Mouse (Mus musculus): ENCODE data around the gene Rnh1. TPM values are rescaled to one million over a fixed set of nuclear protein-coding genes. Genes with fewer than 3 reads are reported as not detected.

Gene Rnh1
- polyA plus RNA-seq (2017; shearing (Covaris generic)): 100 to 1,000 TPM; 117 to 127 TPM

- peak; percentile 81 for ATAC-seq
These were observed at the start of gene Rnh1 for GRCm38 (mm10) chr7:141172116-141173006. TSS of gene Rnh1 (minus strand) at chr7:141172857.

- ATAC-seq: no peak
These were observed 49.4 kb upstream of the Rnh1 start for GRCm38 (mm10) chr7:141222126-141222467.

GRCm38 (mm10) chr7:141221249-141222125, 48.8 kb upstream of the Rnh1 start:
- ATAC-seq: peak; percentile 88

GRCm38 (mm10) chr7:141220377-141220776, 47.7 kb upstream of the Rnh1 start:
- no peak for ATAC-seq

- ATAC-seq: no peak
These were observed 47.0 kb upstream of the Rnh1 start for GRCm38 (mm10) chr7:141219558-141220099.

GRCm38 (mm10) chr7:141218557-141219133, 46.0 kb upstream of the Rnh1 start:
- no peak for ATAC-seq

GRCm38 (mm10) chr7:141218141-141218540, 45.5 kb upstream of the Rnh1 start:
- no peak for ATAC-seq

GRCm38 (mm10) chr7:141217343-141218013, 44.8 kb upstream of the Rnh1 start:
- ATAC-seq: no peak

GRCm38 (mm10) chr7:141216894-141217293, 44.2 kb upstream of the Rnh1 start:
- ATAC-seq: no peak

GRCm38 (mm10) chr7:141215880-141216733, 43.5 kb upstream of the Rnh1 start:
- peak; percentile 16 for ATAC-seq

- peak; percentile 97 for ATAC-seq
These were observed 42.6 kb upstream of the Rnh1 start, which contains the start of gene Rassf7 for GRCm38 (mm10) chr7:141215101-141215879. TSS of gene Rassf7 (plus strand) at chr7:141215860.

- ATAC-seq: no peak
These were observed 41.7 kb upstream of the Rnh1 start for GRCm38 (mm10) chr7:141214310-141214709.

- no peak for ATAC-seq
These were observed 41.1 kb upstream of the Rnh1 start, which contains the start of gene Lmntd2 for GRCm38 (mm10) chr7:141213605-141214235. TSS of gene Lmntd2 (minus strand) at chr7:141214080.

GRCm38 (mm10) chr7:141213133-141213532, 40.5 kb upstream of the Rnh1 start:
- ATAC-seq: no peak

GRCm38 (mm10) chr7:141210606-141211131, 38.0 kb upstream of the Rnh1 start:
- ATAC-seq: no peak

- ATAC-seq: no peak
These were observed 37.5 kb upstream of the Rnh1 start for GRCm38 (mm10) chr7:141210137-141210536.

- ATAC-seq: no peak
These were observed 36.9 kb upstream of the Rnh1 start for GRCm38 (mm10) chr7:141209526-141209925.

- ATAC-seq: no peak
These were observed 33.7 kb upstream of the Rnh1 start for GRCm38 (mm10) chr7:141206182-141206937.

GRCm38 (mm10) chr7:141205504-141205903, 32.8 kb upstream of the Rnh1 start:
- ATAC-seq: no peak
